Mouse (Mus musculus) cerebellum, postnatal 25 days (tissue): ENCODE measurements around the gene Entpd3.
"Not testable (repeated sequence)": the region's sequence is repeated elsewhere in the genome, so short reads cannot be mapped to it uniquely, and the experiment has no call there.

Experiments
- DNase-seq, 2 experiments: peaks; one replicate each; pipeline ENCODE4 v3.0.0; 2021; ENCODE audit warnings: mixed read lengths in 2 of 2

Entpd3 gene

DNA sequence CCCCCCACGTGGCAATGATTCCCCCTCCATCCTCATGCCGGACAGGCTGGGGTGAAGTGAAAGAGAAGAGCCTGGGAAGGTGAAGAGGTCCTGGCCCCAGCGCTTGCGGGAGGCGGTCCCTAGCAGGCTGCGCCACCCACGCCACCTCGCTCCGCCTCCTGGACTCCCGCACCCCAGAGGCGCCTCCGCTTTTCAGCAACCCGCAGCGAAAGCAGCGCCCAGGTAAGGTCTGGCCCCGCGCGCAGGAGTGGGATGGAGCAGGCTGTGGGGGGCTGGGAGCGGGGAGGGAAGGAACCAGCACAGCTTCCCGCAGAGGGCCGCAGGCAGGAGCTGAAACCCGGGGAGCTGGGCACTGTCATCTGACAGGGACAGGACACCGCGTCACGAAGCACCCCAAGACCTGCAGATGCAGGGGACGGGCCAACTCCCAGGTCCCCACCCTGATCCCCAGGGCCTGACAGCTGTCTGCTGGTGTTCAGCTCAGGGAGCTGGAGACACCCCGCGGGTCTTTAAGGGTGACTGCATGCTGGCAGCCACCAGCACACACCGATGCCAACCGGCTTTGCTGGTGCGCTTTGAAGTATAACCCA, at the start of gene Entpd3:
TSS of gene Entpd3 (plus strand) at position 157 of the 590 bp plus-strand sequence.
- DNase-seq: peak; percentile 18 to 38

DNA sequence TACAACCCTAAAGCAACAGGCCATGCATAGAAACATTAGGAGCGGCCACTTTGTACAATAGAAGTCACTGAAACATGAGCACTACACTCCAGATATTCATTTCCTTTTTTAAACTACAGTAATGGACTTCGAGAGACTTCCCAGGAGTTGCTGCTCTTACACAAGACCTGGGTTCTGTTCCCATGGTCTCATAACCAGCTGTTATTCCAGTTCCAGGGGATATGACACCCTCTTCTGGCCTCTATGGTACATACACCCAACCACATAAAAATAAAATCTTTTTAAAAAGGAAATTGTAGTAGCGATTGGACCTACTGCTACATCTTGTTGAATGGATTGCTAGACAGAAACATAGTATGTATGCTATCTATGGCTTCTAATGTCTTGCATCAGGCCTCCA, 48.1 kb upstream of the Entpd3 start:
- DNase-seq: no peak

DNA sequence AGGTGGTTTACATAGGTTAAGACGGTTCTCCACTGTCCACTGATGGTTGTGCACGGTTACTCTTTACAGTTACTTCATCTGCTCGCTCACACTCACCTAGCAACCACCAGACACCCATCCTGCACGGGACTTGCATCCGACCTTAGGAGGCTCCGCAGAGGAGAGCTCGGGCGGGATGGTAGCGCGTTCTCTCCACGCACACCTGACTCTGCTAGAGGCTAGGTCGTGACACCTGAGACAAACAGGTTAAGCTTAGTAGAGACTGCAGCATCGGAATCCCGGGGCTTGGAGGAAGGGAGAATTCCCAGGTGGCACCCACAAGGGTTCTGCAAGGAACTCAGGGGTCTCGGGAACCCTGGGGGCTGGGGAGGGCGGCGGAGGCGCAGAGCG, 47.6 kb upstream of the Entpd3 start, which contains the start of gene Eif1b:
TSS of gene Eif1b (plus strand) at position 223 of the 390 bp plus-strand sequence.
- no peak for DNase-seq

DNA sequence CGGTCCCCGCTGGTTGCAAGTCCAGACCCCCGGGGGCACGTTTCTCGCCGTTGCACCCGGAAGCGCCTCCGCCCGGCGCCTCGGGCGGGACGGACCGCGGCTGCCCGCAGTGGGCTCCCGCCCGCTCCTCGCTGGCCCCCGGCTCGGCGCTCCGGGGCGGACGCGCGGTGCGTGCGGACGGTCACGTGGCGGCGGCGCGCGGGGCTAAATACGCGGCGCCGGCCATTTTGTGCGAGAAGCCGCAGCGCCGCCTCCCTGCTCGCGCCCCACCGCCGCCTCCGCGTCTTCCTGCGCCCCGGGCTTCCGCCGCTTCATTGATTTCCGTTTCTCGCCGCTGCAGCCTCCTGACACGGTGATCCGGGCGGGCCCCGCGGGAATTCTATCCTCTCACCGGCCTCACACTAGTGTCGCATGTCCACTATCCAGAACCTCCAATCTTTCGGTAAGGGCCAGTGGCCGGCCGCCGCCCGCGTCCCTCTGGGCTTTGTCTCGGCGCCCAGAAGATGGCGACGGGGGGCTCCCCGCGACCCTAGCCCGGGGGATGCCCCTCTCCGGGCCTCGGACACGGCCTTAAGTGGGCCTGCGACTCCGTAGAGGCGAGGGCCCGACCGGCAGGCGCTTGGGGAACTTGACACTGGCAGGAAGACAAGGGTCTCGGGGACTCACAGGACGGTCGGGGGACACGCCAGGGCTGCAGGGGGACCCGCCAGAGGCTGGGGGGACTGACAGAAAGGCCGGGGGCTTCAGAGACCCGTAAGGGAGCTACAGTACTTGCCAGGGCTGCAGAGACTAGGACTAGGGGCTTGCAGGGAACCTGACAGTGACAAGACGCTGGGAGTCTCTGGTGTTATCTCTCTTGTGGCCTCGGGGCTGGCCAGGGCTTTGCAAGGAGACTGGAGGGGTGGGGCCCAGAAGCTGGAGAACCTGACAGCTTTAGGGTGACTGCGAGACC, 46.9 kb upstream of the Entpd3 start:
- DNase-seq: peak; percentile 90 to 93

DNA sequence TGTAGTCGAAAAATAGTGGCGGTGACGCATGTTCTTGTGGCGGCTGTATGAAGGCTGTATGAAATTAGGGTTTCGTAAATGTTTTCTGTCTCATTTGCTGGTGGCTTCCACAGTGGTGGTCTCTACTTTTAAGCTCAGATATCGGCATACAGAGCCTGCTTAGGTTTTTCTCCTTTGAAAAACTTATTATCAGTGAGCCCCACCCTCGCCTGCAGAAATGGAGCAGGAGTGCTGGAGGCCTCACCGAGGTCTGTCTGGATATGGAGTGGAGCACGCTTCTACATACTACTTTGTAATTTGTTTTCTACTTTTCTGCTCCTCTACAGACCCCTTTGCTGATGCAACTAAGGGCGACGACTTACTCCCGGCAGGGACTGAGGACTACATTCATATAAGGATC, 45.8 kb upstream of the Entpd3 start:
- no peak for DNase-seq

DNA sequence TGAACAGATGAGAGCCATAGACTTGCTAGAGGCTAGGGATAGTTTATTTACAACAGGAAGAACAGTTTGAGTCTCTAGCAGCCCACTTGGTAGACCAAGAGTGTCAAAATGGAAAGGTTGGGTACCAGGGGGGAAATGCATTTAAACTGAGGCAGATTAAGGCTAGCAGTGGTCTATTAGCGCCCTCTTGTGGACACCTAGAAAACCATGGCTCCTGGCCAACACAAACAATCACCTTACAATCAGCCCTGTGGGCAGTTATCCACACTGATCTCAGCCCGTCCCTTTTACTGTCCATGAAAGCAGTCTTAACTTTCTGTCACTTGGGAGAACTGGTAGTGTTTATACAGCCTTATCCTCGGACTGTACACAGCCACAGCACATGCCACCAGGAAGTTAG, 42.9 kb upstream of the Entpd3 start:
- DNase-seq: peak; percentile 75 to 82

DNA sequence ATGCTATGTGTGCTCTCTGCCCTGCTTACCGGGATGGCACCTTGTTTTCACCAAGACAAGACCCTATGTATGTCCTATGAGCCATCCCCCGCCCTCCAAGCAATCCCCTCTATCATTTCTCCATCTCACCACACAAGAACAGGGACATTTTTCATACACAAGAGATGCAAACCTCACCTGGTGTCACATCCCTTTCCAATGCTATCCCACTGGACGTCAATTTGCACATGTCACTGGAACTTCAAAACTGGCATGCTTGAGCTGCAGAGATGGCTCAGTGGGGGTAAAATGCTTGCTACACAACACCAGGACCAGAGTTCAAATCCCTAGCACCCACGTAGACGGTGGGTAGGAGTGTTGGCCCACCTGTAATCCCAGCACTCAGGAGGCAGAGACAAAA, 41.6 kb upstream of the Entpd3 start:
- no peak for DNase-seq

DNA sequence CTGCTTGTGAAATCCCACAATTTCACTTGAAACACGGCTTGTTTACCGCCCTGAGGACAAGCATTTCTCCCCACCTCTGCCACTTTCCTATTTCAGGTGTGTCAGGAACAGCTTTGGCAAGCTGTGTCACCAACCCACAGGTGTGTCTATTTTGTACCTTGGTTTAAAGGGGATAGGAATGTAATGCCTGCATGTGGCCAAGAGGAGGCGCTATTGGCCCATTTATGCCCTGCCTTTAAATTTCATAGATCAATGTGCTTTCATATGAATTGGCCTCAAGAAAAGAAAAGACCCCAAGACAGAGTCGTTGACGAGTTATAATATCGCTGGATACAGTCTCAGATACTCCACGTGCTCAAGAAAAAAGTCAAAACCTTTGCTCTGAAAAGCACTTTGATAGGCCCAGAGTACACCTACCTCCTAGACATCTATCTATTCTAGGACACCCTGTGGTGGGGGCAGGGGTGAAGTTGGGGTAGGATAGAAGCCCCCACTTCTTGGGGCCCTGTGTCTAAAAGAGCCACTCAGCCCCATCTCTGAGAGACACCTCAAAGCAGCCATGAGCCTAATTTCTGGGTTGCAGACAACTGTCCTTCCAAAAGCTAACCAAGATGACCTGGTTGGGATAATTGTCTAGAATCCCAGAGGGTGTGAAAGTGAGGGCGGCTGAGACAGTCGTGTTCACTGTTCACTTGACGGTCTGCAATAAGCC, 38.3 kb upstream of the Entpd3 start:
- DNase-seq: no peak

DNA sequence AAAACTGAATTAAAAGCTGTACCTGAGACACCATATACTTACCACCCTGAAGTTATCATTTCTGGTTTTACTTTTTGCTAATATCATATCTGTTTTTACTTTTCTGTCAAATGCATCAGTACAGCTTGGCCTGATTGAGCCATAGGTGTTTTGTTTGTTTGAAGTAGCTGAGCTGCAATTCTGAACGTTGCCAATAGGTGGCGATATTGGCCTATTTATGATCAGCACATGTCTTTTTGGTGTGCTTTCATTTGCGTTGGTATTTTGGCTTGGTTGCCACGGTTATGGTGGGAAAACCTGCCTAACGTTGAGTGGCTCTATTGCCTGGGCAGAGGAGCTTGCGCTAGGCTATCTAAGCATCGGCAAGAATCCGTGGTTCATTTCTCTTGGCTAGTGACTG, 37.6 kb upstream of the Entpd3 start:
- DNase-seq: peak; percentile 80 to 87

DNA sequence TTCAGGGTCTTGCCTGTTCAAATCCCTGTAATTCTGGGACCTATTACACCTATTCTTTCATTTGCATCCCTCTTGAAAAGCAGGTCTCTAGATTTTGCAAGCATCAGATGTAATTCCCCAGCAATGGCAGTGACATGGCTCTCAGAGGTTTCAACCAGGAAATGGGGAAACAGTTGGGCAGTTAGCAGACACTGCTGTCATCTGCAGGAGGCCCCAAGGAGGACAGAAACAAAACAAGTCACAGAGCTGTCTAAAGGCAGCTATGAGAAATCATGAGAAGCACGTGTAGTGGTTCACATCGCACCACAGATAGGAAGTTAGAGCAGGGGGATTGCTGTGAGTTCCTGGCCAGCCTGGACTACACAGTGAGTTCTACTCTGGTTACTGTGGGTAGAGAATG, 35.2 kb upstream of the Entpd3 start:
- DNase-seq: no peak

DNA sequence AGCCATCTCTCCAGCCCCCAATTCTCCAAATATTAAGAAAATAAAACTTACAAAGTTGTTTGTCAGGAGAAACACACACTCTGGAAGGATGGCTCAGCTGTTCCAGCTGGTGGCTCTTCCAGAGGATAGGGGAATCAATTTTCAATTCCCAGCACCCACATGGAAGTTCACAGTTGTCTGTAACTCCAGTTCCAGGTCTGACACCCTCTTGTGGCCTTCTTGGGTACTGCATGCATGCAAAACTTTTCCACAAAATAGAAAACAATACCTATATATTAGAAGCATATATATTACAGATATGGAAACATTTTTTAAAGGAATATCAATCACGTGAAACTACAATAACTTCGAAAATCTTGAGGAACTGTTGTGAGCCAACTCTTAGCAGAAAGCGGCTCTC, 27.8 kb upstream of the Entpd3 start:
- DNase-seq: peak in 1 of 2 experiments; percentile 40

DNA sequence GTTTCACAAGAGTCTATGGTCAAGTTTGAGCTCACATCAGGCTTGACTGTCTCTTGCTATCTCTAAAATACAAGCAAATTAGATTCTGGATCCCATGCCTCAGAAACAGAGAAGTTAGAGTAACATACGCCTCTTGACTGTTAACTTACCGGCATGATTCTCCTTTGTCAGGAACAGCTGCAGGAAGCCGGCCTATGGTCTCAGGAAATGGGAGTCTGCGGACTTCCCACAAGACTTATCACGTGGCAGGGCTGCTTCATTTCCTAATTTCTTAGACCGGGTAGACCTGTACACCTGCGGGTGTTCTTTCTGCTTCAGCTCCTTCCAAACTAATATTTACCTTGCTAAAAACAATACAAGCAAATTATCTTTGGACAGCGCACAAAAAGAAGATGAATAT, 22.9 kb upstream of the Entpd3 start:
- DNase-seq: no peak

DNA sequence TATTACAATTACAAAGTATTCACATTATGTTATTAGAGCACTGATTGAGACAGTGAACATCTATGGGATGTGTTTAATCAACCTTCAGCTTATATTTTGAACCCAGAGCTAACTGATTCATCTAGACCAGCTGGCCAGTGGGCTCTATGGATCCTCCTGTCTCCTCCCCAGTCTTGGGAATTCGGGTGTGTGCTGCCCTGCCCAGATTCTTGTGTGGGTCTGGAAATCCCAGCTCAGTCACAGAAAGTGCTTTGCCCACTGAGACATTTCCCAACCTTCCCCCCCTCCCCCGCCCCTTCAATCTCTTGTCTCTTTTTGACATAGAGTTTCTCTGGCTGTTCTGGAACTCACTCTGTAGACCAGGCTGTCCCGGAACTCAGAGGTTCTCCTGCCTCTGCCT, 20.7 kb upstream of the Entpd3 start:
- DNase-seq: no peak

DNA sequence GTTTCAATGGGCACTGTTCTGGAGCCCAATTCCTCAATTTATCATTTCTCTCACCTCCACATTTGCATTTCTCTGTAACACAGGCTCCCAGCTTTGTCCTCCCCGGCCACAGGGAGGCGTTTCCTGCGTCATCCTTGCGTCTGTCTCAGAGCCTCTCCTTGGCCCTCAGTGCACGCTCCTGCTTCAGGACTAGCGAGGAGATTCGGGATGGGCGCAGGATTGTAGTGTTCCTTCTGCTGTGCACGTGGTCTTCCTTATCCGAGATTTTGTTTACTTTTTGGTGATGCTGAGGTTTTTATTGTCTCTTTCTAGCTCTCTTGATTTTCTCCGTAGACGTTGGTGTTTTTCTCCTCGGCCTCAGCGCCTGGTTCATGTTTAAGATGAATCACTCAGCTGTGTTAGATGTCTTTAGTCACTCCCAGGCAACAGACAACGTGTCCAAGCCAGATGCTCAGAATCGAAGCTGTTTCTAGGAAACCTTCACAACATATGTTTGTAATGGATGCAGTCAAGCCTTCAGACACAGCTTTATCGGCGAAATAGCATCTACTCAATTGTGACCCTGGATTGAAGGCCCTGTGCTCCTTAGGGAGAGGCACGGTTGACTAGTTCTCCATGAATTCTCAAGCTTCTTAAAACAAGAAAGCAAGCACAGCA, 20.0 kb upstream of the Entpd3 start:
- peak in 1 of 2 experiments; percentile 39 for DNase-seq

DNA sequence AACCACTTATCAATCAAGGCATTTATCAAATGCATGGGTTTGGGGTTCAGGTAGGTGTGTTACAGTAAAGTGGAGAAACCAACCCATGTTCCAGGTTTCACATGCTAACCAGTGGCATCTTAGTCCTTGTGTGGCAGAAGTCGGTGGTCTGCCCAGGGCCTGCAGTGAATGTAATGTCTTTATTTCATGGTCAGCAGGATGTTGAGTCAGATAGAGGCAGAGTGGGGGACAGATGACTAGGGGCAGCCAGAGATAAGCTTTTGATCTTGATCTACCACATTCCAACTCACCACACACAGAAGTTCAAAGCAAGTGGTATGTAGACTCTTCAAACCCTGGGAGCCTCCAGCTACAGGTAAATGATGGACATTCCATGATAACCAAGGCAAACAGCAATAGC, 18.5 kb upstream of the Entpd3 start:
- DNase-seq: no peak

DNA sequence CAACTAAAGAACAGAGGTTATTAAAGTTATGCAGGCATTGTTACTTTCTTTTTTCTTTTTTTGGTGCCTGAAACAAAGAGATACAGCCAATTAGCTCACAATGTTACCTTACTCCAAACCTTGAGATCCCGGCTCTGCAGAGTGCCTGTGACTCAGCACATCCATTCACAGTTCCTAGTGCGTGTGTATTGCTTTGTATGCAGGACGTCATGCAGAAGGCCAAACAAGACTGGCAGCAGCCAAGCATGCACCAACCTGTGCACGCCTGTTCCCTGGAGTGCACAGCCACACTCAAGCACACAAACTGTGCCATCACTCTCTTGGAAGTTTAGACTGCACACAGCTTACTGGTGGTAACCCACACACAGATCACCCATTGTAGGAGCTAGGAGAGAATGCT, 12.3 kb upstream of the Entpd3 start:
- DNase-seq: no peak

DNA sequence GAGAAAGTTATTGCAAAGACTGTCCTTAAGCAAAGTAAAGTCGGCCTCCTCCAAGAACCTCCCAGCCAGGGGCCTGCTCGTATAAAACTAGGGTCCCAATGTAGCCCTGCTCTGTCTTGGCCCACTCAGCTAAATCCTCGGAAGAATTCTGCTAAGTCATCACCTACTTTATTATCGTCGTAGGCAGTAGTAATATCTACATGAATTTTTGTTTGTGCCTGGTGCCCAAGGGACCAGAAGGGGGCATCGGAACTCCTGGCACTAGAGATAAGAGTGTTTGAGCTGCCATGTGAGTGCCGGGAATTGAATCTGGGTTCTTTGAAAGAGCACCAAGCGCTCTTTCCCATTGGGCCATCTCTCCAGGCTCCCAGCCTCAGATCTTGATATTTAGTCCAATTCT, 11.7 kb upstream of the Entpd3 start:
- DNase-seq: no peak

DNA sequence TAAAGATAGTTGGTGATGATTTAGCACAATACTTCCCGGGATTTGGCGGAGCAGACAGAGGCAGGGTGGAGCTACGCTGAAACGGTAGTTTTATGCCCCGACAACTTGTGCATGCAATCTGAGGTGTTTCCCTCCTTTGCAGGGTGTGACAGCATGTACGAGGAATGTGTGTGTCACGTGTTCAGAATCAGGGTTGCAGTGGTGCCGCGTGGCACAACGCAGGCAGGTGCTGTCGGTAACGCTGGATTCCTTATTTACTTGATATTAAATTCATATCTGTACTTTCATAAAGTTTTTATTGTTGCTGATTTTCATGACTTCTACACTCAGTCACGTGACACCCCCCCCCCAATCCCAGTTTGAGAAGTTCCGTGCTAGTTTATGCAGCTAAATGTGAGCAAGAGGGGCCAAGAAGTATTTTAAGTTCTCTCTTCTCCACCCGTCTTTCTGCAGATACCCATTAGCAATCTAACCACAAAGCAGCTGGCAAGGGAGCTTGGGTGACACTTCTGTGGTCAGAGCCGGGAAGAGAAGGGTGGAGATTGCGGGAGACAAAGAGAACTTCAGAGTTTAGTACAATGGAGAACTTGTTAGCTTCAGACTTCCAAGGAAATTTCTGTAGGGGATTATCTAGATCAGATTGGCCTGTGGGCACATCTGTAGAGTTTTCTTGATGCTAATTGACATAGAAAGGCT, 10.7 kb upstream of the Entpd3 start:
- DNase-seq: no peak

DNA sequence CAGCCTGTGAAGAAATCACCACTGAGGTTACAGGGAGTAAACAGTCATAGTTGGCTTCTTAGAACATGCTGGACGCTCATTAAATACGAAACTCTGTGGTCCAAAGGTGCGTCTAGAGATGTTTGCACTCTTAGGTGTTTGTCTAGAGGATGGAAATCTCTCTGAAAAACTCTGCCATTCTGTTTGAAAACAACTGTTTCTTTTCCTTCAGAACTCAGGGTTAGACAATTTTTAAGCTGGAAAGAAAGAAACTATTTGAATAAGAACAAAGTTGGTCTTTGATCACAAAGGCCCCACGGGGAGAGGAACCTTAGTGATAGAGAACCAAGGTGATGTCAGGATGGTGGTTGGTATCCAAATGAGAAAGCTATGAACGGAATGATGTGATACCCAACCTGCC, 9.1 kb upstream of the Entpd3 start:
- no peak for DNase-seq

DNA sequence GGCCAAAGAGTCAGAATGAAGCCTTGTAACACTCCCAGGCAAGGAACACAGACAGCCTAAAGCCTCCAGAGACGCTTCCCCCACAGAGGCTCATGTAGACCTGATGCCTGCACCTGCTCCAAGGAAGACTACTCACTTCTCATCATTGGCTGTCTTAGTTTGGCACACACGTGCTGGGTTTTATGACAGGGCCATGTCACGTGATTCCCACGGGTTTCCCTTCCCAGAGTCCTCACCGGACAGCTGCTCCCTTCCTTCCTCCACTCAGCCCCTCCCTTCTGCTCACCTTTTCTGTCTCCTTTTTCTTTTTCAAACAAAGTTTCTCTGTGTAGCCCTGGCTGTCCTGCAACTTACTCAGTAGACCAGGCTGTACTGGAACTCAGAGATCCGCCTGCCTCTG, 7.6 kb upstream of the Entpd3 start:
- no peak for DNase-seq

DNA sequence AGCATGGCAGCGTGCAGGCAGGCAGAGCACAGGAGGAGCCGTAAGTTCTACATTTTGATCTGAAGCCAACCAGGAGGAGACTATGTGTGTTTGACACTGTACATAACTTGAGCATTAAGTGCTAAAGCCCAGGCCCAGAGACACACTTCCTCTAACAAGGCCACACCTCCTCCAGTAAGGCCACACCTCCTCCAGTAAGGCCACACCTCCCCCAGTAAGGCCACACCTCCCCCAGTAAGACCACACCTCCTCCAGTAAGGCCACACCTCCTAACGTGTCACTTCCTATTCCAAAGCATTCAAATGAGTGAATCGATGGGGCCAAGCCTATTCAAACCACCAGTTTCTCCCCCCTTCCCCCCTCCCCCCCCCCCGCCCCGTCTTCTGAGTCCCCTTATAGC, 6.9 kb upstream of the Entpd3 start:
- no peak for DNase-seq

DNA sequence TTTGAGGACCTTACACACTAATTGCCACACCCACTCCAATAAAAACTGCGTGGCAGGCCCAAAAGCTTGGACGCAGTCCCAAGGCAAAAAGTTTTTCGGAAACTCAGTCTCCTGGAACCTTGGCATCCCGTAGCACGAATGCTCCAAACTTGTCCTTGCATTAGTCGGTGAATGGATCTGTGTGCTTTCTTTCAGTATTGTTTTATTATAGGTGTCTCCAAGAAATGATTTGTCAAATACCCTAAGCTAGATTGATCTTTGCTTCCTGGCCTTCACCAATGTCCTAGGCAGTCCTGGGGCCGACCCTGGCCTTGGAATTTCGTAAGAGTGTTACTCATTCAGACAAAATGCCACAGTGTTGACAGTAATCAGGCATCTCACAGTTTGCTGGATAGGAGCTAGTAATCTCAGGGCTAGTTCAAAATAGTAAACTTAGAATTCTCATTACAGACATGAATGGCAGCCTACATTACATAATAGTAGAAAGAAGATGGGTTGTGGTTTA, 6.1 kb upstream of the Entpd3 start:
- DNase-seq: not testable (repeated sequence)
